Mouse (Mus musculus) cerebellum, postnatal 36 days (tissue): ENCODE measurements around the gene 1500011B03Rik.

Experiments used
- DNase-seq, 2 experiments: peaks; one replicate each; pipeline ENCODE4 v3.0.0; 2021 to 2022; ENCODE audit warnings: mixed read lengths in 2 of 2

Gene 1500011B03Rik

GRCm38 (mm10) chr5:114779956-114780489 is 43.2 kb downstream of the 1500011B03Rik start:
- no peak for DNase-seq

- DNase-seq = peak in 1 of 2 experiments; percentile 2
These were observed 47.1 kb downstream of the 1500011B03Rik start for GRCm38 (mm10) chr5:114776174-114776573.

- peak in 1 of 2 experiments; percentile 24 for DNase-seq
These were observed 48.0 kb downstream of the 1500011B03Rik start, which contains the start of gene Git2 for GRCm38 (mm10) chr5:114775056-114775979. TSS of gene Git2 (minus strand) at chr5:114775517.

GRCm38 (mm10) chr5:114774403-114775051 is 48.7 kb downstream of the 1500011B03Rik start, which contains the start of gene Ankrd13a:
TSS of gene Ankrd13a (plus strand) at chr5:114774677.
- DNase-seq = peak; percentile 91 to 92

GRCm38 (mm10) chr5:114773780-114774179 is 49.5 kb downstream of the 1500011B03Rik start:
- DNase-seq = peak; percentile 11 to 47

GRCm38 (mm10) chr5:114773211-114773710 is 50.0 kb downstream of the 1500011B03Rik start:
- peak; percentile 96 to 99 for DNase-seq

GRCm38 (mm10) chr5:114772456-114773203 is 50.6 kb downstream of the 1500011B03Rik start:
- DNase-seq = peak in 1 of 2 experiments; percentile 67

- DNase-seq = no peak
These were observed 51.5 kb downstream of the 1500011B03Rik start for GRCm38 (mm10) chr5:114771796-114772195.

- no peak for DNase-seq
These were observed 53.5 kb downstream of the 1500011B03Rik start for GRCm38 (mm10) chr5:114769786-114770185.

GRCm38 (mm10) chr5:114767185-114767584 is 56.1 kb downstream of the 1500011B03Rik start:
- peak in 1 of 2 experiments; percentile 18 for DNase-seq

- peak; percentile 41 to 46 for DNase-seq
These were observed 56.6 kb downstream of the 1500011B03Rik start for GRCm38 (mm10) chr5:114766686-114767085.

- peak; percentile 83 to 84 for DNase-seq
These were observed 58.2 kb downstream of the 1500011B03Rik start for GRCm38 (mm10) chr5:114764812-114765735.

- DNase-seq = no peak
These were observed 61.3 kb downstream of the 1500011B03Rik start for GRCm38 (mm10) chr5:114761980-114762379.

GRCm38 (mm10) chr5:114759536-114760090 is 63.7 kb downstream of the 1500011B03Rik start:
- DNase-seq = no peak
